ENCODE assay signal across 26 mouse cellular contexts in the genomic region with DNA sequence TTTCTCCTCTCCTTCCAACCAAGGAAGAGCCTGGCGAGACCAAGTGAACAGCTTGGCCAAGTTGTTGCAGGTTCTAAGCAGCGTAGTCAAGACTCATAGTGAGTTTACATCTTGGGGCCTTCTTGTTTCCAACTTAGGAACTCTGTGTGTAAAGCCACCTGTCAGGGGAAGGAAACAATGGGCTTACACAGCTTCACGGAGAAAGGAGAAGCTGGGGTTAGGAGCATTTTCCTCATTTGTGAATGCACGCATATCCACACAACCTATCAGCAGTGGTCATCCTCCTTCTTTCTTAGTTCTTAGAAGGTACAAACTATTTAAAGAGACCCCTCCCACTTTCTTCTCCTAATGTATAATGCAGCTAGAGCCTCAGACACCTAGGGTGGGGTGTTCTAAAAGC.
"Had no signal": no experiment of that assay in that cellular context is flagged by ENCODE, and none has a peak within 500 bp of the region (broad histone marks: within the 10 kb centered on the region; RNA-seq: fewer than 3 reads in every experiment).

No protein-coding gene starts in this region.

- H3K36me3 ChIP-seq: heart, embryonic 13.5 days; heart, embryonic 15.5 days; hindbrain, embryonic 10.5 days; hindbrain, embryonic 12.5 days; intestine, embryonic 15.5 days; limb, embryonic 10.5 days; limb, embryonic 12.5 days had no signal

- H3K4me3 ChIP-seq: gastrocnemius, adult 2 months; heart, adult 2 months; heart, embryonic 13.5 days; heart, embryonic 15.5 days; hindbrain, embryonic 10.5 days; hindbrain, embryonic 12.5 days; intestine, embryonic 15.5 days; layer of hippocampus, adult 2 months; left cerebral cortex, adult 2 months; limb, embryonic 10.5 days; limb, embryonic 12.5 days had no signal

- H3K27ac ChIP-seq: gastrocnemius, adult 2 months; heart, adult 2 months; heart, embryonic 13.5 days; heart, embryonic 15.5 days; hindbrain, embryonic 10.5 days; hindbrain, embryonic 12.5 days; hindbrain, embryonic 14.5 days; intestine, embryonic 15.5 days; layer of hippocampus, adult 2 months; left cerebral cortex, adult 2 months; limb, embryonic 10.5 days; limb, embryonic 12.5 days had no signal

- H3K27me3 ChIP-seq: heart, embryonic 13.5 days; heart, embryonic 15.5 days; hindbrain, embryonic 12.5 days; intestine, embryonic 15.5 days; limb, embryonic 12.5 days had no signal

- ATAC-seq: hindbrain, embryonic 16.5 days; inflammation-experienced regulatory T-cells, adult 6 months; intestine, embryonic 15.5 days; intestine, postnatal 0 days had no signal

- DNase-seq: gastrocnemius, adult 2 months; gastrocnemius, postnatal 10 days; gastrocnemius, postnatal 25 days; heart, adult 11 months; heart, adult 2 months; heart, postnatal 14 days; heart, postnatal 36 days; kidney, adult 18-20 months; kidney, adult 8-10 months; kidney, postnatal 10 days; kidney, postnatal 25 days; kidney, postnatal 4 days; liver had no signal

- H3K4me1 ChIP-seq: heart, embryonic 13.5 days; heart, embryonic 15.5 days; hindbrain, embryonic 10.5 days; hindbrain, embryonic 12.5 days; intestine, embryonic 15.5 days; limb, embryonic 12.5 days had no signal

- H3K9ac ChIP-seq: heart, embryonic 13.5 days; heart, embryonic 15.5 days; hindbrain, embryonic 12.5 days; hindbrain, embryonic 14.5 days; intestine, embryonic 15.5 days; limb, embryonic 12.5 days had no signal

- H3K9me3 ChIP-seq: heart, embryonic 13.5 days; heart, embryonic 15.5 days; hindbrain, embryonic 10.5 days; hindbrain, embryonic 12.5 days; intestine, embryonic 15.5 days; limb, embryonic 10.5 days; limb, embryonic 12.5 days had no signal
